Mouse (Mus musculus) mature B cell (primary cell): Measurements from ENCODE around the gene Clip2.

Experiments used
- in situ Hi-C: fragments of 300-500 bp; cut with MboI; formaldehyde crosslinking; loops from 2 replicates; pipeline ENCODE4 v1.14.3; 2019

The Clip2 gene

DNA sequence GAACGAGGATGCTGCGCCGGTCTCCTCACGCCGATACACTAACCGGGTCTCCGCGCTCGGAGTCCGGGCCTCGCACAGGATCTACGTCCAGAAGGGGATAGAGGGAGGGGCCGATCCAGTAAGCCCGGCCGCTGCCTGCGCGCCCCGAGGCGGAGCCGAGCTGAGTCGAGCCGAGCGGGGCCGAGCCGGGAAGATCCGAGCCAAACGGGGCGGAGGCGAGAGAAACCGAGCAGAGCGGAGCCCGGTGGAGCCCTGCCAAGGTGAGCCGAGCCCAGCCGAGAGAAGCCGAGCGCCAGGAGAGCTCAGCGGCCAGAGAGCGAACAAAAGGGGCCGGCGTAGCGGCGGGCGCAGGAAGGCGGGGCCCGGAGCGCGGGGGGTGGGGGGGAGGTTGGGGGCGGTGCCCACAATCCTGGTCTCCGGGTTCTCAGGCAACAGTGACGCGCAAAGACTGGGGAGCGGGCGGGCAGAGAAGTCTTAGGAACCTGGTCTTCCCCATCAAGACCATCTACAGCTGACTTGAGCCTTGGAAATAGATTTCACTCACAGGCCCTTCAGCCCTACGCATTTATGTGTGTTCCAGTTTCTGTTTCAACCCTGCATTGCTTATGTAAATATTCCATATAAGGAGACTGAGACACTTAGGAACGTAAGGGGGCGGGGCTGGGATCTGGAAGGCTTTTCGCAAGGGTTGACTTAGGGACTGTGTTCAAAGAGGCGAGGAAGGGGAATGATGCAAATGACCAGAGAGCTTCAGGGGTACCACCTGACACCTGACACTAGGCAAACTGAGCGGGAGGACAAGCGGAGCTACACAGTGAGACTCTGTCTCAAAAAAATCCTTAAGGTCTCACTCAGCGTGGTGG is at the start of gene Clip2:
Clip2 (minus strand) TSS at position 325 of the 863 bp plus-strand sequence.
- in situ Hi-C loops = no loop called here

DNA sequence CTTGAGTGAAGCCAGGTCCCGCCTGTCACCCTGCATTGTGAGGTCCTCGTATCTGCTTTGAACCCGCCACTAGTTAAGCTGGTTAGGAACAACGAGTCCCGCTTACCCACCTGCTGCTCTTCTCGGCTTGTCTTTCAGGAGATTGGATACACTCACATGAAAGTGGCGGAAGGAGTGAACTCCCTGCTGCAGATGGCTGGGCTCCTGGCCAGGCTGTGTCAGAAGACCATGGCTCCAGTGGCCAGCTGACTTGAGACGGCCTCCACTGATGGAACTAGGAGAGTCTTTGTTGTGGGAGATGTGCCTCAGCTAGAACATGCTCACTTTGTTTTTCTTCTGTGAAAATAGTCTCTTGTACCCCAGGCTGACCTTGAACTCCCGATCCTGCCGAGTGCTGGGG is 45.5 kb upstream of the Clip2 start:
- in situ Hi-C loops = no loop called here

DNA sequence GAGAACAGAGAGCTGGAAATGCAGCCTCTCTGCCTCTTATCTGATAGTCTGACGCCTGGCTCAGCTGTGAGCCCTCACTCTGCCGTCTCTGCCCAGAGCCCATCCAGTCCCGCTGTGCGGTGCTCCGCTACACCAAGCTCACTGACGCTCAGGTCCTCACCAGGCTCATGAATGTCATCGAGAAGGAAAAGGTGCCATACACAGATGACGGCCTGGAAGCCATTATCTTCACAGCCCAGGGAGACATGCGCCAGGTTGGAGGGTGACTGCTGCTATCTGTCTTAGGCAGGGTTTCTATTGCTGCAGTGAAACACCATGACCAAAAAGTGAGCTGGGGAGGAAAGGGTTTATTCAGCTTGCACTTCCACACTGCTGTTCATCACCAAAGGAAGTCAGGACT is 40.9 kb upstream of the Clip2 start:
- in situ Hi-C loops = no loop called here

GRCm38 (mm10) chr5:134592026-134592581 is 39.9 kb upstream of the Clip2 start:
- in situ Hi-C loops = no loop called here

- in situ Hi-C loops = no loop called here
Measured at GRCm38 (mm10) chr5:134589900-134590299, 37.7 kb upstream of the Clip2 start.

- in situ Hi-C loops = no loop called here
Measured at GRCm38 (mm10) chr5:134584798-134585197, 32.6 kb upstream of the Clip2 start.

GRCm38 (mm10) chr5:134583884-134584213 is 31.6 kb upstream of the Clip2 start:
- in situ Hi-C loops = no loop called here

DNA sequence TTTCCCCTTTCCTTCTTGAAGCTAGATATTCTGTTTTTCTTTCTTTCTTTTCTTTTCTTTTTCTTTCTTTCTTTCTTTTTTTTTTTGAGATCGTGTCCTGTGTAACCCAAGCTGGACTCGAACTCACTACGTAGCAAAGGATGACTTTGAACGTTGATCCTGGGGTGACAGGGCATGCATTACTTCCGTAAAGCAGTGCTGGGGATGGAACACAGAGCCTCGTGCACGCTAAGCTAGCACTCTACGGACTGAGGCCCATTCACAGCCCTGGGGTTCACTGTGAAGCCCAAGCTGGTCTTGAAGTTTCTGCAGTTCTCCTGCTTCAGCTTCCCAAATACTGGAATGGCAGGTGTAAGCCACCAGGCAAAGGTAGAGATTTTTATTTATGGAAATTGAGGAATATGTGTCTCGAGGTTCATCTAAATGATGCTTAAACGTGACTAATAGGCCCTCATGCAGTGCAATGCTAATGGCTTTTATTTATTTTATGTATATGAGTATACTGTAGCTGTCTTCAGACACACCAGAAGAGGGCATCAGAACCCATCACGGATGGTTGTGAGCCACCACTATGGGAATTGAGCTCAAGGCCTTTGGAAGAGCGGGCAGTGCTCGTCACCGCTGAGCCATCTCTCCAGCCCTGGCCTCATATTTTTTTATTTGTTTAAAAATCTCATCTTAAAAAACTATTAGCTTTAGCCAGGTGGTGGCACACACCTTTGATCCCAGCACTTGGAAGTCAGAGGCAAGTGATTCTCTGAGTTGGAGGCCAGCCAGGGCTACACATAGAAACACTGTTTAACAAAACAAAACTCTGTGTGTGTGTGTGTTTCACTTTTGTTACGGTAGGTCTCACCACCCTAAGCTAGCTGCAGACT is 31.0 kb upstream of the Clip2 start:
- in situ Hi-C loops = no loop called here

DNA sequence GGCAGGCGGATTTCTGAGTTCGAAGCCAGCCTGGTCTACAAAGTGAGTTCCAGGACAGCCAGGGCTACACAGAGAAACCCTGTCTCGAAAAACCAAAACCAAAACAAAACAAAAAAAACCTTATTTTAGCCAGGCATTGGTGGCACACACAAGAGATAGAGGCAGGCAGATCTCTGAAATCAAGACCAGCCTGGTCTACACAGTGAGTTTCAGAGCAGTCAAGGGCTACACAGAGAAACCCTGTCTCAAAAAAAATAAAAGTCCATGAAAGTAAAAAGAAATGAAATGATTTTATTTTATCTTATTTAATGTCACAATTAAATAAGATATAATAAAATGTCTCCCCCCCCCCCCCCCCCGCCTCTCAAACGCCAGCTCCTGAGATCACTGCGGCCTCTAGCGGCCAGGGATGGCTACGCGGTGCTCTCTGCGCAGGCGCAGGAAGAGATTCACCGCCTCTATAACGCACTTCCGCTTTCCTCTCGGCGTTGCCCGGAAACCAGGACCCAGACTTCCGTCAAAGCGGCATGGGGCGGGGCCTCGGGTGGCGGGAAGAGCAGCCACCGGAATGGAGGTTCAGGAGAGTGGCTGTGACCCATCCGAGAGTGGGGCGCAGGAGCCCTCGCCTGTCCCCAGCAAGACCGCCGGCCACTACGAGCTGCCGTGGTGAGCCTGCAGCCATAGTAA is 30.1 kb upstream of the Clip2 start:
- in situ Hi-C loops = no loop called here

- in situ Hi-C loops = no loop called here
Measured at GRCm38 (mm10) chr5:134581146-134581545, 28.9 kb upstream of the Clip2 start, which contains the start of gene Rfc2. Rfc2 (plus strand) TSS chr5:134581366.

GRCm38 (mm10) chr5:134579135-134579534 is 26.9 kb upstream of the Clip2 start:
- in situ Hi-C loops = no loop called here

- in situ Hi-C loops = no loop called here
Measured at GRCm38 (mm10) chr5:134577534-134577933, 25.3 kb upstream of the Clip2 start.

DNA sequence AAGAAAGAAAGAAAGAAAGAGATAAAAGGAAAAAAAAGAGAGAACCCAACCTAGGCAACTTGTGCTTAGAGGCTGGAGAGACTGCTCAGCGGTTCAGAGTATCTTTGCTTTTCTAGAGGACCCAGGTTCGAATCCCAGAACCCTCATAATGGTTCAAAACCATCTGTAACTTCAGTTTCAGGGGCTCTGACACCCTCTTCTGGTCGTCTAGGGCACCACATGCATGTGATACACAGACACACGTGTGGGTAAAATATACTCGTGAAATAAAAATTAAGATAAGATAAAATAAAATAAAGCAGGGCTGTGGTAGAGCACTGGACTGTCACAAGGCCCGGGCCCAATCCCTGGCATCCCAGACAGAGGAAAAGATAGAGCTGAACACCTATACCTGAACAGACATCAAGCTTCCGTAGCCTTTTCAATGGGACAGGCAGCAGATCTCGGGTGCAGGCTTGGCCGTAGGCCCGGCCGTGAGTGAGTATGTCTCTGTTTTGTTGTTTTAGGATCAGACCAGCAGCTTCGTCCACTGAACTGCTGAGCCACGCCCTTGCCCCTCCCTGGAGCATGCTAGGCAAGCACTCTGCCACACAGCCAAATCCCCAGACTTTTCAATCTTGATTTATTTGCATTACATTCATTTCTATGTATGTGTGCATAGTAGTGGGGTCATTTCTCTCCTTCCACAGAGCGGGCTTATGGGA is 24.4 kb upstream of the Clip2 start:
- in situ Hi-C loops = no loop called here

DNA sequence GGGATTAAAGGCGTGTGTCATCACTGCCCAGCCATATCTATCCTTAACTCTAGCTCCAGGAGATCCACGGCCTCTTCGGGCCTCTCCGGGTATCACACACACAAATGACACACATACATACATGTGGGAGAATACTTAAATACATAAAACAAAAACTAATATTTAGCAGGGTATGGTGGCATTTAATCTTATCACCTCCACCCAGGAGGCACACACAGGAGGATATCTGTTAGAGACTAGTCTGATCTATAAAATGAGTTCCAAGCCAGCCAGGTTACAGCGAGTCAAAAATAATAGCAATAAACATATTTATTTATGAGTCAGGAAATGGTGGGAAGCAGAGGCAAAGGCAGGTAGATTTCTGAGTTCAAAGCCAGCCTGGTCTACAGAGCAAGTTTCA is 23.6 kb upstream of the Clip2 start:
- in situ Hi-C loops = no loop called here

DNA sequence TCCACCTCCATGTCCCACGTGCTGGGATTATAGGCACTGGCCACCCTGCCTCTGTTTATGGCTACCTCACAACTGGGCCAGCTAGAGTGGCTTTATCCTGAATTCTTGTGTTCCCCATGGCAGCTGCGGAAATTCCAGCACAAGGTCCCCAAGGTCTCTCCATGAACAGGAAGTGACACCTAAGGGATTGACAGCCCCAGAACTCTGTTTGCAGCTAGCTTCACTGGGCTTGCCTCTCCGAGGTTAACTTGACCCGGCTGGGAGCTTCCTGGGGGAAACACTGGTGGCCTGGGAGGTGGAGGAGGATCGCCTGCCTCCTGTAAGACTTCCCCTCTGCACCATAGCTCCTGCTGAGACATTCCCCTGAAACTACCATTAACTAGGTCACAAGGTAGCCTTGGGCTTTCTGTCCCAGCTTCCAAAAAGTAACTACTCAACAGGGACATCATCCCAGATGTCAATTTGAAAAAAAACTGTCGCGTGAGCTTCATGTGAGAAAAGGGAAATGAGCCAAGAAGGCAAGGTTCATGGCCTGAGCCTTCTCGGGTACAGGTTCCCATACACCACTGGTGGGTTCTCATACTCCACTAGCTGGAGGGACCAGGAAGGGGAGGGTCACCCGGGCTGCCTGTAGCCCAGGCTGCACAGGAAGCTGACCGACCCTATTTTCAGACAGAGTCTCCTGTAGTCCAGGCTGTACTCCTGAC is 20.4 kb upstream of the Clip2 start:
- in situ Hi-C loops = no loop called here

GRCm38 (mm10) chr5:134571730-134572507 is 19.7 kb upstream of the Clip2 start:
- in situ Hi-C loops = no loop called here

DNA sequence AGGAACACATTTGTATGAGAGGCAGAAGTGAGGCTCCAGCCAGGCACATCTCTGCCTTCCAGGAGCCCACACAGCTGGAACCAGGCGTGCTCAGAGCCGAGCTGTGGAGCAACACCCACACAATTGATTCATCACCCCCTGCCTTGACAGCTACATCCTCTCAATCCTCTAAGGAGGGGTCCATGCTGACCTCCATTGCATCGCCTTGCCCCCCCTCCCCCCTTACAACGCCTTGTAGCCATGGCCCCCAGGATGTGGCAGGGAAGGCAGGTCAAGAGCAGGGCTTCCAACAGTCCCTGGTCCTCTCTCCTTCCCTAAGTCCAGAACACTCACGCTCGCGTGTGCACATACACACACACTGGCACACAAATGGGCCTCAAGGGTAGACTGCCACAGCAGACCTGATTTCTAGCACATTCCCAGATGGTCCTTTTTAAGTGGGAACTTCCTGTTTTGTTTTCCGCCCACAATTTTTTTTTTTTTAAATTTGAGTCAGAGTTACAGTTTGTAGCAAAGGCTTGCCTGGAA is 16.8 kb upstream of the Clip2 start:
- in situ Hi-C loops = no loop called here

DNA sequence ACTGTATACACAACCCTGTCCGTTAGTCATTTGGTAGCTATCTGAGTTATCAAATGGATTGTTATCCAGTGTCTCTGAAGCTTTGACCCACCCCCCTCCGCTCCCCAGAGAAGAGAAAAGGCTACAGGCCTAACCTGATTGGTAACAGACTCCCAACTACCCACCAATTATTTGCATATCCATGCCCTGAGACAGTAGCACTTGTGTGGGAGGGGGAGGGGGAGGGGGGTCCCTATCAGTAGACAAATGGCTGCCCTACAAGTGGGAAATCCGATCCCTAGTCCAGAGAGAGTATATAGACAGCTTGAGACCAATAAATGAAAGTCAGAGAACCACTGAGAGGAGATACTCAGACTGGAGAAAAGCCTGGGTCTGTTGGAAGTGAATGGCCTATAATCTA is 15.8 kb upstream of the Clip2 start:
- in situ Hi-C loops = no loop called here

GRCm38 (mm10) chr5:134567445-134567844 is 15.2 kb upstream of the Clip2 start:
- in situ Hi-C loops = no loop called here

DNA sequence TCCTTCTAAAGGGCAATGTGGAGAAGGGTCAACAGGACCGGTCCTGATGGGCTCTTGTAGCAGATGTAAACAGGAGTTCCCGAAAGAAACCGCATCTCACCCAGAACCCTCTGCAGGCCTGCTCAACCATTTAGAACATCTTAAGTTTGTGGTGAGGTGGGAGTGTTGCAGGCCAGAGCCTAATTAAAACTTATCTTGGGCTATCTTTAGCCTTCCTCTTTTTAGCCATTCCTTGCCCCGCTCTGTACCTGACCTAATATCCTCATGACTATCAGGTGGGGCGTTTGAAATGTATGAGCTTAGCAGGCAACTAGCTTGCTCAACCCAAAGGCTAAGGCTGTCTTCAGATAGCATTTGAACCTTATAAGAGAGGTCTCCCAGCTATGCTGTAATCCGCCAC is 13.5 kb upstream of the Clip2 start:
- in situ Hi-C loops = no loop called here
